Mouse (Mus musculus) gastrocnemius, adult 8-10 months (tissue): ENCODE results near the gene Twf2. TPM values are rescaled to one million over a fixed set of nuclear protein-coding genes. Genes with fewer than 3 reads are reported as not detected.
"Not testable (repeated sequence)": the region's sequence is repeated elsewhere in the genome, so short reads cannot be mapped to it uniquely, and the experiment has no call there.

ENCODE experiments used
- DNase-seq, 2 experiments: peaks; one replicate each; pipeline ENCODE4 v3.0.0; 2022; ENCODE audit warnings: low spot score in 2 of 2
- total RNA-seq, 4 experiments: library from RNA; stranded (reverse); gene quantifications; 2 replicates each; pipeline ENCODE4 v1.2.4; 2022

Gene Twf2
- total RNA-seq = 100 to 1,000 TPM; 129 to 168 (median 143) TPM

- peak; percentile 83 to 91 for DNase-seq
These were observed at the start of gene Twf2 for GRCm38 (mm10) chr9:106202819-106203636. TSS of gene Twf2 (plus strand) at chr9:106203108.

- no peak for DNase-seq
These were observed 48.8 kb upstream of the Twf2 start for GRCm38 (mm10) chr9:106154106-106154505.

- no peak for DNase-seq
These were observed 46.5 kb upstream of the Twf2 start for GRCm38 (mm10) chr9:106156419-106156818.

GRCm38 (mm10) chr9:106156921-106157622 lies 45.8 kb upstream of the Twf2 start:
- DNase-seq = no peak

DNA sequence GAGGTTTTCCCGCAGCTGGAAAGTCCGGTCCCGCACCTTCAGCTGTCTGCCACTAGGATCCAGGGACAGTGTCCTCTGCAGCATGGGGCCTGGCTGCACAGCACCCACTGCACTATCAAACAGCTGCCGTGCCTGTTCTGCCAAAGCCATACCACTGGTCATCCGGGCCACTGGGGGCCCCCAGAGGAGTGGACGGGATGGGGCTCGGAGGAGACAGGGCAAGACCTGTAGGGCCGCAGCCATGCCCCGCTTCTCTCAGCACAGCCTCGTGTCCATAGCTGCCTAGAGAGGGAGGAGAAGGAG lies 45.3 kb upstream of the Twf2 start:
- no peak for DNase-seq

GRCm38 (mm10) chr9:106158037-106158491 lies 44.8 kb upstream of the Twf2 start, which contains the start of gene Glyctk:
TSS of gene Glyctk (minus strand) at chr9:106158138.
- no peak for DNase-seq

- DNase-seq = no peak
These were observed 43.7 kb upstream of the Twf2 start for GRCm38 (mm10) chr9:106159237-106159636.

GRCm38 (mm10) chr9:106159784-106160301 lies 43.1 kb upstream of the Twf2 start:
- DNase-seq = peak; percentile 94 to 95

- no peak for DNase-seq
These were observed 42.5 kb upstream of the Twf2 start for GRCm38 (mm10) chr9:106160426-106160825.

GRCm38 (mm10) chr9:106166709-106167108 lies 36.2 kb upstream of the Twf2 start:
- DNase-seq = no peak

- no peak for DNase-seq
These were observed 35.7 kb upstream of the Twf2 start for GRCm38 (mm10) chr9:106167241-106167640.

DNA sequence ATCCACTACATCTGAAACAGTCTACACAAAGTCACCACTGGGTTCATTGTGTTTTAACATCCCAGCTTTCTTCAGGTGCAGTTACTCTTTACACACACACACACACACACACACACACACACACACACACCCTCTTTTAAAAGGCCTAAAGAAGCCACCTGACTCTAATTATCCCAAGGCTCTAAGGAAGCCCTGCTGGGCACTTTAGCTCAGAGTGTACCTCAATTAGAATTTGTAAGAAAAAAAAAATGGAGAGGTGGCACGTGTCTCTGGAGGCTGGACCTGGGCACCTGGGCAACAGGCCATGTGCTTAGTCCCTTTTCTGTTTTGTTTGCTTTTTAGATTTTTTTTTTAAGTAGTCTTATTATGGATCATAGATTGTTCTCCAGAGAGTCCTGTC lies 35.2 kb upstream of the Twf2 start:
- no peak for DNase-seq

- DNase-seq = not testable (repeated sequence)
These were observed 33.9 kb upstream of the Twf2 start for GRCm38 (mm10) chr9:106169006-106169405.

DNA sequence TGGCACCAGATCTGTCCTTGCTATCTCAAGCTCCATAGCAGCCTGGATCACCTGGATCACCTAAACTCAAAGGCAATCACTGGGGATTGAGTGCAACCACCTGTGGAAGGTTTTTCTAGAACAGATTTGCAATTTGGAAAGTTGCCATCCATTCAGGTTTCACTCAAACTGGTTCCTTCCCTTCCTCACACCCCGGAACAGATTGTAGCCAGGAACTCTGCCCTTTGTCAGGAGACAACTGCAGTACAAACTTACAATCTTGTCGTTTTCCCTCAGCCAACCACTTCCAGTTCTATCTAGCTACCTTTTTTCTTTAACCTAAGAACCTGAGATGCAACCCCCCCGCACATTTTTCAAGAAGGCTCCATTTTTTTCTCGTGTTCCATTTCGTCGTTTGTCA lies 33.0 kb upstream of the Twf2 start:
- DNase-seq = no peak

DNA sequence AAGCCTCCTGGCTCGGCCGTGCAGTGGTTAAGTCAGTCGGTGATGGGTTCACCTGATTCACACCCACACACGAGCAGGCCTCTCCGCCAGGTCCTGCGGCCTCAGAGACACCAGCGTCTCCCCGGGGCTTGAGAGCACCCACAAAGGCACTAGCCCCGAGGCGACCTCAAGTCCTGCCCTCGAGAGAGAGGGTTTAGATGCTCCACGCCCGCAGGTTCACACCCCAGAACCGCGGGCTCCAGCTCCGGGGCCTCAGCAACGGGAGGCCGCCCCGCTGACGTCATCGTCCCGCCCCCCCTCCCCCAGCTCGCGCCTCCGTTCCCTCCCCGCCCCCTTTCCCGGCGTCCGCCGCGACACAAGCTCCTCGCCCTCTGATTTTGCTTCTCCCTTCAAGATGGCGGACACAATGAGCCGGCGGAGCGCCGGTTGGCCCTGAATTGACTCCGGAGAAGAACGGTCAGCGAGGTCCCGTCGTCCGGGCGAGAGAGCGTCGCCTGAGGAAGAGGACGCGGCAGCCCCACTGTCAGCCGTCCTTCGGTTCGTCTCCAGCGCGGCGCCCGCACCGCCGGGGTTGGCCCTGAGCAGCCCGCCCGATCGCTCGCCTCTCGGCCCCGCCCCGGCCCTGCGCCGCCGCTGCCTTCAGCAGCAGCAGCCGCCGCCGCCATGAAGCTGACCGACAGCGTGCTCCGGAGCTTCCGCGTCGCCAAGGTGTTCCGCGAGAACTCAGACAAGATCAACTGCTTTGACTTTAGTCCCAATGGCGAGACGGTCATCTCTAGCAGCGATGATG lies 32.2 kb upstream of the Twf2 start, which contains the start of gene Wdr82:
Gene Wdr82, plus strand, starts transcription at position 373 of the 790 bp plus-strand sequence.
- DNase-seq = peak; percentile 79 to 83

- peak; percentile 26 to 56 for DNase-seq
These were observed 31.4 kb upstream of the Twf2 start for GRCm38 (mm10) chr9:106171346-106172158.

GRCm38 (mm10) chr9:106172527-106172926 lies 30.4 kb upstream of the Twf2 start:
- DNase-seq = no peak

DNA sequence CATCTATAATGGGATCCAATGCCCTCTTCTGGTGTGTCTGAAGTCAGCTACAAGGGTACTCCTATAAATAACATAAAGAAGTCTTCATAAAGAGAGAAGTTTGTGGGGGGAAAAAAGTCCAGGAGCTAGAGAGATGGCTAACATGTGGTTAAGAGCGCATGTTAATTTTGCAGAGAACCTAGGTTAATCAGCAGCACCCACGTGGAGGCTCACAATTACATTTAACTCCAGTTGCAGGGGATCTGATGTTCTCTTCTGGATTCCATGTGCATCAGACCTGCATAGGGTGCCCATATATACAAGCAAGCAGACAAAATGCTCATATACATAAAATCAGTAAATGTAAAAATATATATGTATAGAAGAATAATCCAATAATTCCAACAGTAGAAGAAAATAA lies 29.5 kb upstream of the Twf2 start:
- no peak for DNase-seq

- no peak for DNase-seq
These were observed 27.2 kb upstream of the Twf2 start for GRCm38 (mm10) chr9:106175552-106176200.

GRCm38 (mm10) chr9:106176769-106177168 lies 26.1 kb upstream of the Twf2 start:
- DNase-seq = no peak
